15 mouse cellular contexts compared by ENCODE assay signal in genomic region chr13:113854551-113855312, GRCm38 (mm10).
DNase-seq lines count a peak whose midpoint lies in the region; ATAC-seq and TF ChIP-seq lines count a peak whose summit lies in the region.
"Had no signal": no experiment of that assay in that cellular context is flagged by ENCODE, and none has a peak within 500 bp of the region (broad histone marks: within the 10 kb centered on the region; RNA-seq: fewer than 3 reads in every experiment).

No protein-coding gene starts in this region.

- WGBS in kidney, postnatal 0 days, result 54% methylated on average over 13 of the region's 13 CpGs
- 76% methylated on average over 13 of the region's 13 CpGs for WGBS in liver, embryonic 11.5 days

- peak; percentile 28 for DNase-seq in heart, adult 8-10 months (ENCODE audit: low spot score)
- no peak for DNase-seq in heart, postnatal 4 days
- DNase-seq in kidney, postnatal 0 days (ENCODE audit: low spot score), result peak; percentile 51
- no peak for DNase-seq in kidney, adult 18-20 months
- DNase-seq in liver, embryonic 11.5 days (ENCODE audit: low spot score), result no peak
- no peak for DNase-seq in right cerebral cortex, postnatal 36 days (ENCODE audit: low spot score in 2 of 2)
- DNase-seq: cerebellum, adult 11 months; gastrocnemius, postnatal 14 days; right cerebral cortex, postnatal 14 days had no signal

- H3K27ac ChIP-seq in kidney, postnatal 0 days, result 0 out of 2 replicates have a peak overlapping the region, but pooled peaks have one; percentile 47
- H3K27ac ChIP-seq in liver, embryonic 11.5 days (ENCODE audit: low read depth, low read length), result 0 out of 2 replicates have a peak overlapping the region, but pooled peaks have one; percentile 19
- H3K27ac ChIP-seq: hindbrain, embryonic 12.5 days; intestine, embryonic 15.5 days; limb, embryonic 13.5 days had no signal

- TF ChIP-seq CTCF in kidney, postnatal 0 days (IDR thresholded peaks at IDR 0.05; ENCODE audit: low read depth), result no peak

- no peak overlapping the region for H3K4me2 ChIP-seq in kidney, postnatal 0 days (ENCODE audit: low read length)
- H3K4me2 ChIP-seq in liver, embryonic 11.5 days, result no peak overlapping the region
- H3K4me2 ChIP-seq: hindbrain, embryonic 12.5 days; intestine, embryonic 15.5 days; limb, embryonic 13.5 days had no signal

- H3K27me3 ChIP-seq in kidney, postnatal 0 days (ENCODE audit: insufficient read depth, low read length), result no peaks in the 10 kb centered on the region
- no peaks in the 10 kb centered on the region for H3K27me3 ChIP-seq in liver, embryonic 11.5 days (replicated peaks; ENCODE audit: control insufficient read depth, insufficient read depth, low read length)
- H3K27me3 ChIP-seq: hindbrain, embryonic 12.5 days; intestine, embryonic 15.5 days; limb, embryonic 13.5 days had no signal

- no peaks in the 10 kb centered on the region for H3K36me3 ChIP-seq in kidney, postnatal 0 days (ENCODE audit: insufficient read depth, low read length)
- H3K36me3 ChIP-seq in liver, embryonic 11.5 days (ENCODE audit: control insufficient read depth, insufficient read depth, low read length), result no peaks in the 10 kb centered on the region
- H3K36me3 ChIP-seq: hindbrain, embryonic 12.5 days; intestine, embryonic 15.5 days had no signal

- ATAC-seq in kidney, postnatal 0 days (replicated peaks; ENCODE audit: low FRiP score, low read depth), result no peak
- peak; percentile 41 for ATAC-seq in CD4-positive, CD25-positive, alpha-beta regulatory T cell, adult 4 months
- ATAC-seq in liver, embryonic 11.5 days (replicated peaks; ENCODE audit: low FRiP score), result no peak
- ATAC-seq in frontal cortex, adult (ENCODE audit: low TSS enrichment), result no peak
- ATAC-seq: intestine, embryonic 15.5 days; midbrain, embryonic 16.5 days had no signal

- H3K9ac ChIP-seq in kidney, postnatal 0 days (ENCODE audit: low read depth, low read length), result no peak overlapping the region
- H3K9ac ChIP-seq in liver, embryonic 11.5 days (ENCODE audit: low read depth, low read length), result no peak overlapping the region
- H3K9ac ChIP-seq: hindbrain, embryonic 12.5 days; intestine, embryonic 15.5 days; limb, embryonic 13.5 days had no signal

- no peak overlapping the region for H3K4me3 ChIP-seq in kidney, postnatal 0 days (replicated peaks; ENCODE audit: low read depth, low read length)
- no peak overlapping the region for H3K4me3 ChIP-seq in liver, embryonic 11.5 days (ENCODE audit: low read depth, low read length)
- H3K4me3 ChIP-seq: hindbrain, embryonic 12.5 days; intestine, embryonic 15.5 days; limb, embryonic 13.5 days had no signal

- H3K4me1 ChIP-seq in kidney, postnatal 0 days (replicated peaks; ENCODE audit: insufficient read depth, low read length), result peaks cover 4% of the 10 kb centered on the region
- H3K4me1 ChIP-seq in liver, embryonic 11.5 days (replicated peaks; ENCODE audit: control insufficient read depth, insufficient read depth, low read length), result peaks cover 62% of the 10 kb centered on the region
- H3K4me1 ChIP-seq: intestine, embryonic 15.5 days had no signal

- H3K9me3 ChIP-seq in kidney, postnatal 0 days (replicated peaks; ENCODE audit: low read length), result no peaks in the 10 kb centered on the region
- no peaks in the 10 kb centered on the region for H3K9me3 ChIP-seq in liver, embryonic 11.5 days (ENCODE audit: control insufficient read depth, low read length)
- H3K9me3 ChIP-seq: hindbrain, embryonic 12.5 days; intestine, embryonic 15.5 days; limb, embryonic 13.5 days had no signal

Comparison
In these comparisons a context has a peak if more than half of its experiments do, and no peak if none do; other contexts are left out.
1. DNase-seq: peak in heart, adult 8-10 months (single experiment) and kidney, postnatal 0 days (single experiment); none in heart, postnatal 4 days (single experiment), kidney, adult 18-20 months (single experiment), liver, embryonic 11.5 days (single experiment) and right cerebral cortex, postnatal 36 days (0 of 2).